Mouse (Mus musculus) thymus, postnatal 36 days (tissue): ENCODE data around the gene Pole2.

Experiments used
- DNase-seq, 2 experiments: peaks; one replicate each; pipeline ENCODE4 v3.0.0; 2022; ENCODE audit warnings: mixed read lengths in 2 of 2

Gene Pole2

GRCm38 (mm10) chr12:69210056-69210979, 17.7 kb downstream of the Pole2 start:
- no peak for DNase-seq

DNA sequence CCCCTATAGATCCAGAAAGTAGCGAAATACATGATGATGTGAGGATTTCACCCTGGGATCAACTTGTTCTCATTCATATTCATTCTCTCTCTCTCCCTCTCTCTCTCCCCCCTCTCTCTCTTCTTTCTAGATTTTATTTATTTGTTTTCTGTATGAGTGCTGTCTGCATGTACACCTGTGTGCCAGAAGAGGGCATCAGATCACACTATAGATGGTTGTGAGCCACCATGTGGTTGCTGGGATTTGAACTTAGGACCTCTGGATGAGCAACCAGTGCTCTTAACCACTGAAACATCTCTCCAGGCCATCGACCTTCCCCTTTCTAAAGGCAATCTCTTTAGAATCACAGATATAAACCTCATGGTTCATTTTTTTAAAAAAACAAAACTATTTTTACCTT, 19.5 kb downstream of the Pole2 start:
- DNase-seq = no peak

DNA sequence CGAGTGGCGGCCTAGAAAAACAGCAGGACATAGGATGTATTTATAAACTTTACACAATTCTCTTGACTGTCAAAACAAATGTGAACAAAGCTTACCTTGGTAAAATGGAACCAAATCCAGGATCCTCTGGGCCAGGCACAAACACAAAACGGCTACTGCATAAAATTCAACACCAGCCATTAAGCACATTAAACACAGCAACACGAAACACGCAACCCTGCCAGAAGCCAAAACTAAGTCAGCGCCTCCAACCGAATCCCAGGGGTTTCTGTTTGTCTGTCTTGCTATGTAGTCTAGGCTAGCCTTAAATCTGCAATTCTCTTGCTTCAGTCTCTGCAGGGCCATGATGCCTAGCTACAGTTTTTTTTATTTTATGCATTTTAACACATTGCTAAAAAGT, 20.1 kb downstream of the Pole2 start:
- DNase-seq = no peak

DNA sequence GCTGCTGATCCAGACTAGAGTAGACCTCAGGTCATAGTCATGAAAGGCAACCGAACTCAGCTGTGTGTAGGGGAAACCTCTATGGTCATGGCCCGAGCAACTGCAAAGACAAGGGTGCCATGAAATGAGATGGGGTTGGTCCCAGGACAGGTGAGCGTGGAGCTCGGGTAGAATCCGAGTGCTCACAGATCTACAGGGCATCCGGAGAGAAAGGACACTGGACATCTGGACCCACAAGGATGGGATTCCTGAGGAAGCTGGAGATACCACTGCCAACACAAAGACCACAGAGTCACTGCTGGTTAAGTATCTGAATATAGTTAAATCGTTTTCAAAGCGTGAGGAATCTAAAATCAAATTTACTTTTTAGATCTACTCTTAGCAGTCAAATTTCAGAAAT, 20.6 kb downstream of the Pole2 start:
- no peak for DNase-seq

DNA sequence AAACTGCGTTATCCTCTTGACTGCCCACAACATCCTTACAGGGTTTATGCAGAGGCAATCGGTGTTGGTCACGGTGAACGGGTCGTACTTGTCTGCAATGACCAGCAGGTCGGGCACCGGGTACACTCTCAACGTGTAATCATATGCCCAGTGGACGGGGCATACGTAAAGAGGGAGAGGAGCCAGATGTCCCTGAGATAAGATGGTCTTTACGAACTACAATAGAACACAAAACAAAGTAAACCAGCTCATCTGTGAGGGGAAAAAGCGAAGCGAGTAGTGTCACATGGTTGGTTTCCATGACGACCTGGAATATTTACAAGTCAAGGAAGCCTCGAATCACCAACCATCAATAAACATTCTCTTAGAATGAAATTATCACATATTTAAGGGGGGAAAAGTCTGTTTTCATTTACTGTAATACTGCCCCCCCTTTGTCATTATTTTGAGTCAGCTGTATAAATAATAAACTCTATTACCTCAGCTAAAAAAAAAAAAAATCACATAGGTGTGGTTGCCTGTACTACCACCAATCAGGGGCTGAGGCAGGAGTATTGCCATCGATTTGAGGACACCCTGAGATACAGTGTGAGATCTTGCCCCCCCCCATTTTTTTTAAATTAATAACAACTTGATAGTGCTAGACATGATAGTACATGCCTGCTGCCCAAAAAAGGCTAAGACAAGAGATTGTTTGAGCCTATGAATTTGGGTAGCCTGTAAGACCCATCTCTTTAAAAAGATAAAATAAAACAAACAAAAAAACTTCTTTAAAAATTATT, 23.8 kb downstream of the Pole2 start, which contains the start of gene Gm49384:
Gm49384 (minus strand) TSS at position 216 of the 782 bp plus-strand sequence.
- no peak for DNase-seq

- DNase-seq = no peak
Observed at GRCm38 (mm10) chr12:69198985-69199384, 29.0 kb downstream of the Pole2 start.

DNA sequence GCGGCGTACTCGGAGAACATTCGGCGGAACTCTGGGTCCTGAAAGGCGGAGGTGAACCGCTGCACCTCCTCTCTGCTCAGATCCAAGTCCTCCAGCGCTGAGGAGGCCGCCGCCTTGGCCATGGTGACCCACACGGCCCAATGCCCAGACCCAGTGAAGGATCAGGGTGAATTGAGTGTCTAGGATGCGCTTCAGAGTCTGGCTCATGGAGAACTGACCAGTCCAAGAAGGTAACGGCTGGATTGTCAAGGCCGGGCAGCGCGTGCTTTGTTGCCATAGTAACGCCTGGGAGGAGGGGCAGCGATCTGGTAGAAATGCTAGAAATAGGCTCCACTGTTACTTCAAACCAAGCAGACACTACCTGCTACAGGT, 29.8 kb downstream of the Pole2 start, which contains the start of gene Dnaaf2:
Dnaaf2 (minus strand) TSS at position 266 of the 372 bp plus-strand sequence.
- DNase-seq = peak in 1 of 2 experiments; percentile 52

GRCm38 (mm10) chr12:69197378-69198163, 30.4 kb downstream of the Pole2 start:
- peak; percentile 56 to 62 for DNase-seq

- no peak for DNase-seq
Observed at GRCm38 (mm10) chr12:69196444-69197377, 31.3 kb downstream of the Pole2 start, which contains the start of gene Gm49383. TSS of gene Gm49383 (minus strand) at chr12:69197104.

- DNase-seq = no peak
Observed at GRCm38 (mm10) chr12:69192637-69193036, 35.4 kb downstream of the Pole2 start.

- DNase-seq = no peak
Observed at GRCm38 (mm10) chr12:69191396-69191795, 36.6 kb downstream of the Pole2 start.

- no peak for DNase-seq
Observed at GRCm38 (mm10) chr12:69190522-69190921, 37.5 kb downstream of the Pole2 start.

DNA sequence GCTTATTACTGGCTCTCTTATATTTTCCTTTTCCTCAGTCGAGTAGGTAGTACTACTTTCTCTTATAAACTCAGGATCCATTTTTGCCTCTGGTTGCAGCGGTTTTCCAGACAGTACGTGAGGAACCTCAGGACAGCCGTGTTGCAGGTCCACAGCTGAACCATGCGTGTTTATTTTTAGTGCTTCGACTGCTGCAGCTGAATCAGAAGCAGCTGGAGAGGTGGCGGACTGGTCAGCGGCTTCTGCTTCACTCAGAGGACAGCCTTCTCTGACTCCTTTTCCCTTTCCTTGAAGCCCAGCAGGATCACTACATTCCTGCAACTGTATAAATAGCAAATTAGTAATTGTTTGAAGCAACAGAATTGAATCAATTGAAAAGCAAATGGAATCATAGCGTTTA, 37.9 kb downstream of the Pole2 start:
- DNase-seq = no peak

DNA sequence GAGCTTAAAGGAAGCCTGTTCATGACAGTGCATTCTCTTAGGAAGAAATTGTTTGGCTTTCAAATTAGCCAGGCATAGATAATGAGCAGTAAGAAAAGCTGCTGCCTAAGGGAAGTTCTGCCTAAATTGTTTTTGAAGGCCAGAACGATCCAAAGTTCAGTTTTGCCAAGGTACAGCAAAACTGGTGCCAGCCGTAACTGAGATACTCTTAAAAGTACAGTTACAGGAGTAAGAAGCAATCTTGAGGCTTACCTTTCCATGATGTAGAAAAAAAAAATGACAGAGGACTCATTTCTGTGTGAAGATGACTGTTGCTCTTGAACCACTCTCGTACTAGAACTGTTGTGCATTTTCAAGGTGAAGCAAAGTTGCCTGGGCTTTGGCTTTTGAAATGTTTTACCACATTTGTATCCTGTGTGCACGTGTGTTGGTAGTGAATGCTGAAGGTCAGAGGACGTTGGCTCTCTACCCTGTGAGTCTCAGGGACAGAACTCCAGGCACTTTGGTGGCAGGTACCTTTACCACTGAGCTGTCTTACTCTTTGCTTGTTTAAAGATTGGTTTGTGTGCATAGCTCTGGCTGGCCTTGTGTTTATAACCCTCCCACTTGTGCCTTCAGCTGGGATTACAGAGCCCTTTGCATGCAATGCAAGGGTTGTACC, 41.1 kb downstream of the Pole2 start:
- no peak for DNase-seq

DNA sequence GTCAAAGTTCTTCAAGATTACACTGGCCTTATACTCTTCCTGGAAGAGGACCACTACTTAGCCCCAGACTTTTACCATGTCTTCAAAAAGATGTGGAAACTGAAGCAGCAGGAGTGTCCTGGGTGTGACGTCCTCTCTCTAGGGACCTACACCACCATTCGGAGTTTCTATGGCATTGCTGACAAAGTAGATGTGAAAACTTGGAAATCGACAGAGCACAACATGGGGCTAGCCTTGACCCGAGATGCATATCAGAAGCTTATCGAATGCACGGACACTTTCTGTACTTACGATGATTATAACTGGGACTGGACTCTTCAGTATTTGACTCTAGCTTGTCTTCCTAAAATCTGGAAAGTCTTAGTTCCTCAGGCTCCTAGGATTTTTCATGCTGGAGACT, 42.6 kb downstream of the Pole2 start:
- DNase-seq = no peak

- no peak for DNase-seq
Observed at GRCm38 (mm10) chr12:69184342-69185295, 43.4 kb downstream of the Pole2 start.

- peak; percentile 98 to 99 for DNase-seq
Observed at GRCm38 (mm10) chr12:69183583-69184308, 44.2 kb downstream of the Pole2 start, which contains the start of the genes Rpl36al and Mgat2. TSS of gene Rpl36al (minus strand) at chr12:69184083. TSS of gene Mgat2 (plus strand) at chr12:69184157.

DNA sequence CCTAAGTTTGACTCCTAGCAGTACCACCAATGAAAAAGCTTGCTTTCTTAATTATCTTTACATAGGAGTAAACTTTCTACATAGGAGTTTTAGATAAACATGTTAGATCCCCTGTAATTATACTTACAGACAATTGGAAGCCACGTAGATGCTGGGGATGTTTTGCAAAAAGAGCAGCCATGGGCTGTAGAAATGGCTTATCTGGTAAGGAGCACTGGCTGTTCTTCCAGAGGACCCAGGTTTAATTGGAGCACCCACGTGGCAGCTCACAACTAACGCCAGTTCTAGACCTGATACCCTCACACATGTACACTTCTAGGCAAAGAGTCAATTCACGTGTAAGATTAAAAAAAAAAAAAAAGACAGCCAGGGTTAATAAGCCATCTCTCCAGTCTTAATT, 46.2 kb downstream of the Pole2 start:
- DNase-seq = no peak

DNA sequence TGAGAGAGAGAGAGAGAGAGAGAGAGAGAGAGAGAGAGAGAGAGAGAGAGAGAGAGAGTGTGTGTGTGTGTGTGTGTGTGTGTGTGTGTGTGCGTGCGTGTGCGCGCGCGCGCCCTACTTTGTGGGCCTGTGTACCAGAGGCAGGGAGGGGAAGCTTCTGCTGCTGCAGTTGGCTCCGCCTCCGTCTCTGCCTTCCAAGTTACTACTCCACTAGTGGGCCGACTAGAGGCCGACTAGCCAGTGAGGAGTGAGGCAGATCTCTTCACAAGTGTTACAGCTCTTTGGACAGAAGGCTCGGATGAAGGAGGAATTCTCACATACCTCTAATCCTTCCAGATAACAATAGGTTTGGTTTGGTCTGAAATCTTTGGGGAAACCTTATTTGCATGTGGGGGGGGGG, 48.6 kb downstream of the Pole2 start:
- no peak for DNase-seq
